Mouse (Mus musculus) cerebellum, postnatal 4 days (tissue): Measurements from ENCODE around the gene Wdr83os.
"Not testable (repeated sequence)": the region's sequence is repeated elsewhere in the genome, so short reads cannot be mapped to it uniquely, and the experiment has no call there.

Source experiments
- DNase-seq, 2 experiments: peaks; one replicate each; pipeline ENCODE4 v3.0.0; 2022; ENCODE audit warnings: low spot score in 2 of 2, mixed read lengths in 1 of 2

Gene Wdr83os

DNA sequence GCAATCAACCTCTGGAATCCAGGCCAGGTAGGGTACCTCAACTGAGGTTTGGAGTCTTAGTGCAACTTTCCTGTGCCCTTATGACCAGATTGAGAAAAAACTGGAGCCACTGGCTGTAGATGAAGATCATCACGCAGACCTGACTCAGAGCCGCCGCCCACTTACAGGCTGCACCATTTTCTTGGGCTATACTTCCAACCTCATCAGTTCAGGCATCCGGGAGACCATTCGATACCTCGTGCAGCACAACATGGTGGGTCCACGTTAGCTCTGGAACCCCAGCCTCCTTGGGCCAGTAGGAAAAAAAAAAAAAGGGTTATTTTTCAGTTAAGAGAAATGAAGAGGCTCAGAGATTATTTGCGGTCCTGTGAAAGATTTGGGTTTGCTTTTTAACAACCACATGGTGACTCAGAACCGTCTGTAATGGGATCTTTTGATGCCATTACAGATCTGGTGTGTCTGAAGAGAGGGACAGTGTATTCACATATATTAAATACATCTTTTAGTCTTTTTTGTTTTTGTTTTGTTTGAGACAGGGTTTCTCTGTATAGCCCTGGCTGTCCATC is 8.1 kb upstream of the Wdr83os start:
- no peak for DNase-seq

DNA sequence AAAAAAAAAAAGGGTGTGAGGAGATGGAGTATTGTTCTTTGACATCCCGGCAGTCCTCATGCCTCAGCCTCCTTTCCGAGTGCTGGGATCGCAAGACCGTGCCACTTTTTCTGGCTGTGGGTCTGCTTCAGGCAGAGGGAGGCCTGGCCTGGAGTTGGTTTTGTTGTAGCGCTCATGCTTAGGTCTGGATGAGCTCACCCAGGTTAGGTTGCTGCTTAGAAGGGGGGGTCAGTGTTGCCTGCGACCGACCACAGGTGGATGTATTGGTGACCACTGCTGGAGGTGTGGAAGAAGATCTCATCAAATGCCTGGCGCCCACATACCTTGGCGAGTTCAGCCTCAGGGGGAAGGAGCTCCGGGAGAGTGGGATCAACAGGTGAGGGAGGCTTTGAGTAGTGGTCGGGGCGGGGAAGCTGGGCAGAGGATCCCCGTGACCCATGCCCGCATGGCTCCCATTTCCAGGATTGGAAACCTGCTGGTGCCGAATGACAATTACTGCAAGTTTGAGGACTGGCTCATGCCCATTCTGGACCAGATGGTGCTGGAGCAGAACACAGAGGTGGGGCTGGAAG is 7.4 kb upstream of the Wdr83os start:
- no peak for DNase-seq

DNA sequence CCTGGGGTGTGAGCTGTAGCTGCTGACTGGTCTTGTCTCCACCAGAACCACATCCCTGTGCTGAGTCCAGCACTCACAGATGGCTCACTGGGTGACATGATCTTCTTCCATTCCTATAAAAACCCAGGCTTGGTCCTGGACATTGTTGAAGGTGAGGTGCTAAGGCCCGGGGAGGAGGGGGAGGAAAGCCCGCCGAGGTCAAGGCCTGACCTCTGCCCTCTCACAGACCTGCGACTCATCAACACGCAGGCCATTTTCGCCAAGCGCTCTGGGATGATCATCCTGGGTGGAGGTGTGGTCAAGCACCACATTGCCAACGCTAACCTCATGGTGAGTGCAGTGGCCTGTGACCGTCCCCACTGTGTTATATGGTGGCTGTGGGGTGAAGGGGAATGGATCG is 6.4 kb upstream of the Wdr83os start:
- no peak for DNase-seq

DNA sequence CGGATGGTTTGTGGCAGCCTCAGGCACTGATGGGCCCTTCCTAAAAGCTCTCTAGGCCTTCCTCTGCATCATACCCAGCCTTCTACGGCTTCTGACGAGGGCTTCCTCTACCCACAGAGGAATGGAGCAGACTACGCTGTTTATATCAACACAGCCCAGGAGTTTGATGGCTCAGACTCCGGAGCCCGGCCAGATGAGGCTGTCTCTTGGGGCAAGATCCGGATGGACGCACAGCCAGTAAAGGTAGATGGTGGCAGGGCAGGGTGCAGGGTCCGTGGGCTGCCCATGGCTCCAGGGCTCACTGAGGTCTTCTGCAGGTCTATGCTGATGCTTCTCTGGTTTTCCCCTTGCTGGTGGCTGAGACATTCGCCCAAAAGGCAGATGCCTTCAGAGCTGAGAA is 5.9 kb upstream of the Wdr83os start:
- no peak for DNase-seq

DNA sequence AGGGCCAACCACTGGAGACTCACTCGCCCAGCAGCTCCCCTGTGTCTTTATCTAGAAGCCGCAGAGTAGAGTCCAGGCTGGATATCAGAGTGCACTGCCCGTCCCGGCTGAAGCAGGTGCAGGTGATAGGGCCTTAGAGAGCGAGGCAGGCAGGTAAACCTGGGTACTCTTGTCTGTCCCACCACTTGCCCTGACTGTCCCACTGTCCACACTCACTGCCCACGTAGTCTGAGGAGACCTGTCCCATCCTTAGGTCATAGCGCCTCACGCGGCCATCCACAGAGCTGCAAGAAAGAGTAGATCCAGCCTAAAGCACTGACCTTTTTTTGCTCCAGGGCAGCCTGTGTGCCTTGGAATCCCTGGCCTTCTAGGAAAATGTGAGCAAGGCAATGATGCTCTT is 4.5 kb upstream of the Wdr83os start:
- peak in 1 of 2 experiments; percentile 48 for DNase-seq

DNA sequence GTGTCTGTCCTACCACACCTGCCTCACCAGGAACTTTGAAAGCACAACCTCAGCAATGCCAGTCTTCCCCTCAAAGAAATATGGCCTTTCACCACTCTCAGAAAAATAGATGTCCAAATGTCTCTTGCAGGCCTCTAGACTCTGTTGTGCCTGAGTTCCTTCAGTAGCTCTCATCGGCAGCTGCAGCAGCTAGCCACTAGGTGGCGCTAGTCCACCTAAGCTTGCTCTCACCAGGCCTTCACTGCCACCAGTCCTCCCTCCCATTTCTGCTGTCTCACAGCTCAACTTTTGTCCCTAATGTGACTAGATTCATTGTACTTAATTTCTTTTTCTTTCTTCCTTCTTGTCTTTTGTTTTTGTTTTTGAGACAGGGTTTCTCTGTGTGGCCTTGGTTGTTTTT is 3.5 kb upstream of the Wdr83os start:
- DNase-seq, result peak in 1 of 2 experiments; percentile 82

DNA sequence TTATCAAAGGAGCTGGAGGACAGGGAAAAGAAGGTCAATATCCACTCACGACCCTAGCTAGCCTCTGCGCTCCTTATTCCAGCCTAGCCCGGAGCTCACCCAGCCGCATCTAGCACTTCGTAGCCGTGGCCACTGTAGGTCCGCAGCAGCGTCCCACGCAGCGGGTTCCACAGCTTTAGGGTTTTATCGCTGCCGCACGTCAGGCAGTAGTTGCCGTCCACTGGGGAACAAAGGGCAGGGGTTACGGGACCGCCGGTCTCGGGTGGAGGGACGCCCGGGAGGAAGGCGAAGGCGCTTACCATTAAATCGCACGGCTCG is 367 bp upstream of the Wdr83os start:
- no peak for DNase-seq

DNA sequence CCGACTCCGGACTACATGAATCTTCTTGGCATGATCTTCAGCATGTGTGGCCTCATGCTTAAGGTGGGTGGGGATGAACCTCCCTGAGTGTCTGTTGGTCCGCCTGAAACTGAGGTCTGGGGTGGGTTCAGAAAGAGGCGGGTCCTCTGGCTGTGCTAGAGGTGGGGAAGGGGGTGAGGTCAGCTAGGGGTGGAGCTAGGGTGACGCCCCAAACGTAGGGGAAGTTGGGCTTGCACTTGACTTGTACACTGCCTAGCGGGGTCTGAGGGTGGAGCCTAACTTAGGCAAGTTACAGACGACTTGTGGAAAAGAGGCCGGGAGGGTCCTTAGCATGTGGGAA is 646 bp downstream of the Wdr83os start, which contains the start of gene Wdr83:
Gene Wdr83, minus strand, starts transcription at position 91 of the 340 bp plus-strand sequence.
- no peak for DNase-seq

DNA sequence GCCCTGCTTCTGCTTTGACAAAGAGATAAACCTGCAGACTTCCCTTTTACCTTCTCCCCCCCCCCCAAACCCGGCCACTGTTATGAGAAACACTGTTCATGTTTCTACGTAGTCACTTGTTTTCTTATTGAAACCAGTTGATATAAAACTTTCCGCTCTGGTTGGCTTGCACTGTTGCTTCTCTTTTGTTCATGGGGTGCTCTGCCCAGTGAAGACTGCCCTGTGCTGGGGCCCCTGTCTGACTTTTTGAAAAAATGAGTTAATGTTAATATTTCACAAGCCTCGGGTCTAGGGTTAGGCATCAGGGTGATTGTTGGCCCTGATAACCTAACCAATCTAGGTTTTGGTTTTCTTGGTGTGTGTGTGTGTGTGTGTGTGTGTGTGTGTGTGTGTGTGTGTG is 1.6 kb downstream of the Wdr83os start:
- DNase-seq, result not testable (repeated sequence)

DNA sequence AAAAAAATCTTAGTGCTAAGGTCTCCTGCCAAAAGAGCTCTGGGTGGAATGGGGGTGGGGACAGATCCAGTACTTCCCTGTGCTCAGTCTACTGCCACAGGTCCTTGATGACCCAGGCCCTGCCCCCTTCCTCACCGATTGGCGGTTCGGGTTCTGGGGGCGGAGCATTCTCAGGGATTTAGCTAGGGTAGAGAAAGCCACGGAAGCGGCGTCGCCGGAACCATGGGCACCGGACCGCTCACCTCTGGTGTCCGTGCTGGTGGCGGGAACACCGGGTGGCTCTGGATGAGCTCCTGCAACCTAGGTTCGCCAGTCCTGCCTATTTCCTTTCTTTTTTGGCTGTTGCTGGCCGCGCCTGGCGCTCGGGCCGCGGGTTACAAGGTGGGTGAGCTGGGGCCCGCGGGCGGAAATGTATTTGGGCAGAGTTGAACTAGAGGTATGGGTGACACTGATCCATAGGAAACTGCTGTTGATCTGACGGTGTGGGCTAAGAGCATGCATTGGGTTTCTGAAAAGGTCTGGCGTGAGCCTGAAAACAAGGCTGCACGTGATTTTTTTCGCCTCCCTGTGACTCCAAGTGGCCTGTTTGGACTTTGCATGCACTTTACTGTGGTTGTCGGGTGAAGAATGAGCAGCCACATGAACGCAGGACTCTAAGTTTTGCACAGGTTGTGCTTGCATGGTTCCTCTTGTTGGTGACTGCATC is 2.7 kb downstream of the Wdr83os start, which contains the start of gene Man2b1:
Gene Man2b1, plus strand, starts transcription at position 163 of the 706 bp plus-strand sequence.
- peak; percentile 60 to 69 for DNase-seq

DNA sequence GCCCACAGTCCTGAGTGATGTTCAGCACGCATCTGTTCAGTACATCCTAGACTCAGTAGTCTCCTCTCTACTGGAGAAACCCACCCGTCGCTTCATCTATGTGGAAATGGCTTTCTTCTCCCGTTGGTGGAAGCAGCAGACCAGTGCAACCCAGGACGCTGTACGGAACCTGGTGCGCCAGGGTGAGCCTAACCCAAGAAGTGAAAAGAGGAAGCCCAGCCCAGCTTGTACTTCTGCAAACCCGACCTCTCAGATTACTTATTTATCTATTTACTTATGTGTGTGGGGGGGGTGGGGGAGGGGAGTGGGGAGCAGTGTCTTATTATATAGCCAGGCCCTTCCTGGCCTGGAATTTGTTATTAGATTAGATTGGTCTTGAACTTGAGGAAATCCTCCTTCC is 4.1 kb downstream of the Wdr83os start:
- DNase-seq, result no peak

DNA sequence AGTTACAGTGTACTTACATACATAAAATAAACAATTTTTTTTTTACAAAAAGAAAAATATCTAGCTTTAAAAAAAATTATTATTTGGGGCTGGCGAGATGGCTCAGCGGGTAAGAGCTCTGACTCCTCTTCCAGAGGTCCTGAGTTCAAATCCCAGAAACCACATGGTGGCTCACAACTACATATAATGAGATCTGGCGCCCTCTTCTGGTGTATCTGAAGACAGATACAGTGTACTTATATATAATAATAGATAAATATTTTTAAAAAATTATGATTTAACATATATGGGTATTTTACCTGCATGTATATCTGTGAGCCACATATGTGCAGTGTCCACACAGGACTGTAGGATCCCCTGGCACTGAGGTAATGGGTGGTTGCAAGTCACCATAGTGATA is 5.7 kb downstream of the Wdr83os start:
- no peak for DNase-seq

DNA sequence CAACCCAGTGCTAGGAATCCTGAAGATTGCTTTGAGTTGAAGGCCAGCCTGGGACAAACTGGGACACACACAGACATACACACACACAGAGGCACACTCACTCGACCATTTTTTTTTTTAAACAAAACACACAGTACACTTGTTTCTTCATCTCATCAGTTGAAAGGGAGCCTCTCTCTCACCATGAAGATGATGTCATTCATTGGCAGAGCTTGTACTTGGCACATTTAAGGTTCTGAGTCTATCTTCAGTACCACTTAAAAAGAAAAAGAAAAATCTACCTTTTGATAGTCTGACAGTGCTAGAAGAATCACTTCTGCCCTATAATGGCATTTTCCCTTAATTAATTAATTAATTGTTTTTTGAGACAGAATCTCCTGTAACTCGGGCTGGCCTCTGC is 8.2 kb downstream of the Wdr83os start:
- no peak for DNase-seq

DNA sequence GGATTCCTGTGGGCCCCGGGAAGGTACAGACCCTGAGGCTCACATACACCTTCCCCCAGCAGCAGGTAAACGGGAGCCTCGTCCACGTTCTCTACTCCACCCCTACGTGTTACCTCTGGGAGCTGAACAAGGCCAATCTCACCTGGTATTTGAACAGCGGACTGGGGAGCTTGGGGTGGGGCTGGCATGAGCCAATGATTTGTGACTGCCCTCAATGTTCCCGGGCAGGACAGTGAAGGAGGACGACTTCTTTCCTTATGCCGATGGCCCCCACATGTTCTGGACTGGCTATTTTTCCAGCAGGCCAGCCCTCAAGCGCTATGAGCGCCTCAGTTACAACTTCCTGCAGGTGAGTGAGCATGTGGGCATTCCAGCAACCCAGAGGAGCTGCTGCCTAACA is 10.3 kb downstream of the Wdr83os start:
- DNase-seq, result no peak

DNA sequence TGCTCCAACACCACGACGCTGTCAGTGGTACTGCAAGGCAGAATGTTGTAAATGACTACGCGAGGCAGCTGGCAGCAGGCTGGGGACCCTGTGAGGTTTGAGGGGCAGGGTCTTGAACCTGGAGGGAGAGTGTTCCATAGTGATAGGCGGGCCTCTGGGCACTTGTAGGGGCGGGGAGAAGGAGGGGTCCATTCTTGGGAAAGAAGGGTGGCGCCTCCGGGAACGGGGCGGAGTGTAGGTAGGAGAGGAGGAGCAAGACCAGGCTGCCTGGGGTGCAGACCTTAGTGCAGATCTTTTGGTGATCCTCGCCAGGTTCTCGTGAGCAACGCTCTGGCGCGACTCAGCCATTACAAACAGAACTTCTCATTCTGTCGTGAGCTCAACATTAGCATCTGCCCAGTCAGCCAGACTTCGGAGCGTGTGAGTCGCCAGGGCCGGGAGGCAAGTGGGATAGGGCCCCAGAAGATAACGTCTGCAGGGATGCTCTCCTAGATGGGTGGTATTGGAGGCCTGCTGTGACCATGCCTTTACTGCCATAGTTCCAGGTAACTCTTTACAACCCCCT is 11.1 kb downstream of the Wdr83os start:
- DNase-seq, result no peak

DNA sequence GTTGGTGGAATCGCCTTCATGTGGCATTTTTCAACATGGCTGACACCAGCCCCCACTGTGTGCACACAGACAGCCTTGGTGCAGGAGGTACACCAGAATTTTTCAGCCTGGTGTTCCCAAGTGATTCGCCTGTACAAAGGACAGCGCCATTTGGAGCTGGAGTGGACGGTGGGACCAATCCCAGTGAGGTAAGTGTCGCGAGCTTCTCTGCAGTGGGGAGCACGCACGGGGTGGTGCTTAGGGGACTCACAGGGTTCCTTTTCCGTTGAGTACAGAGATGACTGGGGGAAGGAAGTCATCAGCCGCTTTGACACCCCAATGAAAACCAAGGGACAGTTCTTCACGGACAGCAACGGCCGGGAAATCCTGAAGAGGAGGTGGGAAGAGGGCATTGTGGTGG is 14.5 kb downstream of the Wdr83os start:
- DNase-seq, result no peak

DNA sequence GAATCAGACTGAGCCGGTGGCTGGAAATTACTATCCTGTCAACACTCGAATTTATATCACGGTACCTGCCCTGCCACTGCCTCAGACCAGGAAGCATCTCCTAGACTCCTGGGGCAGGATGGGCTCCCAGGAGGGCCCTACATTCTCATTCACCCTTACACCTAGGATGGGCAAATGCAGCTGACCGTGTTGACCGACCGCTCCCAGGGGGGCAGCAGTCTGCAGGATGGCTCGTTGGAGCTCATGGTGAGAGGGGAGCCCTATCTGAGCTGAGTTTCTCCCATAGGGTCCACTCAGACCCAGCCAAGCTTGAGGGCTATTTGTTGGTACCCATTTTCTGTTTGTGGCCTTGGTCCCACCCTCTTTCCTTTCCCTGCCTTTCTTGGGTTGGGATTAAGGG is 15.0 kb downstream of the Wdr83os start:
- no peak for DNase-seq

DNA sequence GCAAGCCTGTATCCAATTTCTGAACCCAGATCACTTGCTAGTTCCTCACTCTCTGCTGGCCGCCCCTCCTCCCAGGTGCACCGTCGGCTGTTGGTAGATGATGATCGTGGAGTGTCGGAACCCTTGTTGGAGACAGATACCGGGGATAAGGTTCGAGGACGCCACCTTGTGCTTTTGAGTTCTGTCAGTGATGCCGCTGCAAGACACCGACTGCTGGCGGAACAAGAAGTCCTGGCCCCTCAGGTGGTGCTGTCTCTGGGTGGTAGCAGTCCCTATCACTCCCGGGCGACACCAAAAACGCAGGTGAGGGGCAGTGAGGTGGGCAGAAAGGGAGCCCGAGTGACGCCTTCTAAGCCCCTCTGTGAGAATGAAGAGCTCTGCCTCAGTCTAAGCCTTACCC is 15.7 kb downstream of the Wdr83os start:
- DNase-seq, result no peak

DNA sequence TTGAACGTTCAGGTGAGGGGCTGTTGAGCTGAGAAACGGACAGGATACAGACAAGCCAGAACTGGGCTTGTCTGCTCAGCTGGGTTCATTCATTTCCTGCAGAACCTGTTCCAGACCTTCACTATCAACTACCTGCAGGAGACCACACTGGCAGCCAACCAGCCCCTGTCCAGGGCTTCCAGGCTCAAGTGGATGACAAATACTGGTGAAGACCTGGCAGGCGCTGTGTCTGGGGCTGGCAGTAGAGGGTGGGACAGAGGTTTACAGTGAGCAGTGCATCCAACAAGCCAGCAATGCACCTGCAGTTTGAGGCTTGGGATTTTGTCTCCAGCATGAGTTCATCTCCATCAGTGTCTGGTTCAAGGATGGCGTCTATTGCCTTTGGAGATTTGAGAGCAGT is 16.3 kb downstream of the Wdr83os start:
- no peak for DNase-seq

DNA sequence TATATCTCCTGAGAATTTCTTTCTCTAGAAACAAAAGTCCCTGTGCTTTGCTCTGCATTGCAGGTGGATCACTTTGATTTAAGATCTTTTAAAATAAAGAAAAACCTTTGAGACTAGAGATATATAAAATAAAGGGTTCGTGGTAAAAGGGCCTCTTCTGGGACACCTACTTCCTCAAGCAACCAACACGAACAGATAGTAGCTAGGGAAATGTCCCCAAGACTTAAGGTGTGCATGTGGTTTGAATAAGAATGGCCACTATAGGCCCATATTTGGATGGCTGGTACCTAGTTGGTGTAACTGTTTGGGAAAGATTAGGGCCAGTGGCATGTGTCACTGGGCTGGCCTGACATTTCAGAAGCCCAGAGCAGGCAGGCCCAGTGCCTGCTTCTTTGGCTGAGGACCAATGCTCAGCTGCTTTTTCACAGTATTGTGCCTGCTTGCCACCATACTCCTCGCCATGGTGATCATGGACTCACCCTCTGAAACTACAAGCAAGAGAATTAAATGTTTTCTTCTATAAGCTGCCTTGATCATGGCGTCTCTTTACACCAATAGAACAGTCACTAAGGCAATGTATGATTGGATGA is 19.6 kb downstream of the Wdr83os start:
- DNase-seq, result no peak

DNA sequence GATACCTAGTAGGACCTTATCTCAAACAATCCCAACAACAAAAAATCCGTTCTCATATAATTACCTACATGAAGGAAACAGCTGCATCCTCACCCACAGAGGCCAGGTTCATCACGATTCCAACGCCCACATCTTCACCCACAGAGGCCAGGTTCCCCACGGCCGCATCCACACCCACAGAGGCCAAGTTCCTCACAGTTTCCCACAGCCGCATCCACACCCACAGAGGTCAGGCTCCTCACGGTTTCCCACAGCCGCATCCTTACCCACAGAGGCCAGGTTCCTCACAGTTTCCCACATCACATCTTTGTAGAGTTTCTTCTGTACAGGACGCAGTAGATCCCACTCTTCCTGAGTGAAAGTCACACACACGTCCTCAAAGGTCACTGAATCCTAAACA is 32.7 kb downstream of the Wdr83os start:
- no peak for DNase-seq

DNA sequence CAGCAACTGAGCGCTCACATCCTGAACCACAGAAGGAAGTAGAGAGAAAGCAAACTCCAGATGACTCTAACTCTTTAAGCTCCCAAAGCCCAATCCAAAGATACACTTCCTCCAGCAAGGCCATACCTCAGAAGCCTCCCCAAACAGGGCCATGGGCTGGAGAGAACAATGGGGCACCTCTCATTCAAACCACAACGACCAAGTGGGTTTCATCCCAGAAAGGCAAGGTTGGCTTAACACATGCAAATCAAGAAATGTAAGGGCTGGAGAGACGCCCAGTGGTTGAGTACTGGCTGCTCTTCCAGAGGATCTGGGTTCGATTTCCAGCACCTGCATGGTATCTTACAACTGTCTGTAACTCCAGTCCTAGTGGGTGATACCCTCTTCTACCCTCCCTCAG is 35.0 kb downstream of the Wdr83os start:
- no peak for DNase-seq

DNA sequence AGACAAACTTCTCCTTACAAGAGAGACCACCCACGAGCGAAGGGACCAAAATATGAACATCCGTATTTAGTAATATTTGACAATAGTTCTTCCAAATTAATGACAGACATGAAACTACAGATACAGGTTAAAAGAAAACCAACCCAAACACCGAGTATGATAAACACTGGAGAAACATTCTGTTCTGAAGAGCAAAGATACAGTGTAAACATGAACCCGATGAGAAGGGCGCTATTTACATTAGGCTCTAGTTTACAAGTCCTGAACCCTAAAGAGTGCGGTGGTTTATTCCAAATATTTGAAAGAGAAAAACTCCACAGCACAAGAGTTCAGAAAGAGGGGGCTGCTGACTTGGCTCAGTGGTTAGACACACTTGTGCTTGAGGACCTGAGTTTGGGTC is 36.4 kb downstream of the Wdr83os start:
- DNase-seq, result no peak
